Mouse (Mus musculus) heart, postnatal 0 days (tissue): ENCODE data around the gene Actr2.

Experiments used
- CTCF ChIP-seq: IDR thresholded peaks from 2 replicates; pipeline ENCODE4 v1.5.1; 2016; ENCODE audit warnings: antibody characterized with exemption, control low read depth, low read depth
- EP300 ChIP-seq: IDR thresholded peaks from 2 replicates; pipeline ENCODE4 v1.6.1; 2016; ENCODE audit warnings: antibody characterized with exemption, low read depth

DNA sequence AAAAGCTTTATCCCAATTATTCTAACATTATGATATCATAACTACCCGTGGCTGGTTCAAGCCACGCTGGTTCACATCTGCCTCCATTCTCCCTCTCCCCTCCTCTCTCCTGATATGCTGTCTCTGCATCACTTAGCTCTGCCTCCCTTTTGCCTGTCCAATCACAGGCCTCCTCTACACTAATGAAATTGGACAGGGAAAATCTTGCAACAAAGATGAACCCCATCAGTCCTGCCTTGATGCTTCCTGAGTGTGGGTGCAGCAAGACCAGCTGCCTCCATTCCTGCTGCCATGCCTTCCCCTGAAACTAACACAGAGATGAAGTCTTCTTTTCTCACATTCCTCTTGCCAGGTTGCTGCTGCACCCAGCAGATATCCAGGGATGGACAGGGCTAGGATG lies 25.2 kb upstream of the Actr2 start:
- no peak for TF ChIP-seq CTCF
- TF ChIP-seq EP300 = no peak
